In the genomic region with DNA sequence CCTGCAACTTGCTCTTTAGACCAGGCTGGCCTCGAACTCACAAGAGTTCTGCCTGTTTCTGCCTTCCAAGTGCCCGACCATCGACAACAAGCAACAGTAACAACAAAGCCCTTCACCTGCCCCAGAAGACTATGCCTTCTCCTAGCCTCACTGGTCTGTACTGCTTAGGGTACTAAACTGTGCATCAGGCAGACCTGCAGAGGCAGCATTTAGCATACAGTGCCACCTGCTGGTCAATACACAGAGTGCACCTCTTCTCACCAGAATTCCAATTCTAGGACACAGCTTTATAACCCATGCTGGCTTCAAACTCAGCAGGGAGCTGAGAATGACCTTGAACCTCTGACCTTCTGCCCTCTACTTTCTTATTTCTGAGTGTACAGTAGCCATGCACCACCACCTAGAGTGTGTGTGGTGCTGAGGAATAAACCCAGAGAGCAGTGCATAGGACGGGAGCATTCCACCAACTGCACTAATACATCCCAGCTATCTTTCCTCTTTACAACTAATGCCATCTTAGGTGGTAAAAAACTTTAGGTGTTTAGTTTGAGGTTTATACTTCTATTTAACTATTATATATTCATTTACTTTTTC, we compare ENCODE assay signal across 1 mouse cellular context.
TF ChIP-seq lines count a peak whose summit lies in the region.

No protein-coding gene starts in this region.

TF ChIP-seq in MEL, 35 proteins besides CTCF, POLR2A, EP300 and RAD21:
- no peak for TF ChIP-seq MEF2A (IDR thresholded peaks at IDR 0.05; ENCODE audit: extremely low read depth, insufficient replicate concordance, low read depth, low read length, poor library complexity, severe bottlenecking)
- TF ChIP-seq ZC3H11A (IDR thresholded peaks at IDR 0.05; ENCODE audit: low read depth, low read length), result peak; percentile 92
- TF ChIP-seq SMC3 (IDR thresholded peaks at IDR 0.05; ENCODE audit: low read depth, low read length), result peak; percentile 97
TF ChIP-seq in MEL: peak in this region for 2.
